Mouse (Mus musculus) stomach, embryonic 16.5 days (tissue): Measurements from ENCODE around the gene Nfia. TPM values are rescaled to one million over a fixed set of nuclear protein-coding genes. Genes with fewer than 3 reads are reported as not detected.

Source experiments
- ATAC-seq: fragments of 200-750 bp; cut with Nextera tagmentation; 2 replicates; pipeline ENCODE4 v1.8.0; 2017; ENCODE audit warnings: moderate number of reproducible peaks, moderate TSS enrichment; ENCODE audit not compliant: insufficient read depth, low FRiP score
- H3K27ac ChIP-seq: fragments of 300-500 bp; sonication (generic); 2 replicates; pipeline ENCODE4 v1.5.1; 2014; ENCODE audit warnings: low read length
- H3K27me3 ChIP-seq: fragments of 300-500 bp; sonication (generic); 2 replicates; pipeline ENCODE4 v1.6.1; 2014; ENCODE audit warnings: low read length, control low read depth, mixed read lengths; ENCODE audit not compliant: control insufficient read depth, insufficient read depth
- H3K36me3 ChIP-seq: fragments of 300-500 bp; sonication (generic); 2 replicates; pipeline ENCODE4 v1.6.1; 2014; ENCODE audit warnings: low read length; ENCODE audit not compliant: control insufficient read depth, insufficient read depth
- H3K4me1 ChIP-seq: fragments of 300-500 bp; sonication (generic); 2 replicates; pipeline ENCODE4 v1.6.1; 2014; ENCODE audit warnings: low read length, control low read depth, mixed read lengths; ENCODE audit not compliant: control insufficient read depth, insufficient read depth
- H3K4me2 ChIP-seq: fragments of 300-500 bp; sonication (generic); 2 replicates; pipeline ENCODE4 v1.6.1; 2014; ENCODE audit warnings: low read depth, low read length, mixed read lengths
- H3K4me3 ChIP-seq: fragments of 300-500 bp; sonication (generic); replicated peaks from 2 replicates; pipeline ENCODE4 v1.5.1; 2014; ENCODE audit warnings: mild to moderate bottlenecking, low read length
- H3K9ac ChIP-seq: fragments of 300-500 bp; sonication (generic); 2 replicates; pipeline ENCODE4 v1.6.1; 2014; ENCODE audit warnings: low read length
- H3K9me3 ChIP-seq: fragments of 300-500 bp; sonication (generic); replicated peaks from 2 replicates; pipeline ENCODE4 v1.6.1; 2016; ENCODE audit warnings: low read length, control low read depth; ENCODE audit not compliant: control insufficient read depth
- WGBS: fragments of 180-500 bp; shearing (Covaris S2); extraction: QIAGEN DNeasy Blood & Tissue Kit; methylation state at CpG from one replicate; pipeline ENCODE4 v1.1.7; 2014; 5-methylcytosine and 5-hydroxymethylcytosine counted together
- polyA plus RNA-seq: library from polyadenylated mRNA; unstranded; fragments of >200 nt; fragmentation: Nextera tagmentation; extraction: Ambion mirVana; gene quantifications from 2 replicates; pipeline ENCODE4 v1.2.1, GENCODE M21; 2015

Gene Nfia
- polyA plus RNA-seq, 1 experiment from 2014 or later = 45.1 TPM

GRCm38 (mm10) chr4:97910777-97911580 is 138.4 kb downstream of the Nfia start:
- WGBS = 87% methylated on average over 27 of the region's 27 CpGs
- Histone ChIP-seq H3K27me3 (no peaks in the 10 kb centered on the region), H3K4me1 (peaks cover 8% of the 10 kb centered on the region), H3K4me3 (no peak overlapping the region), H3K36me3 (no peaks in the 10 kb centered on the region), H3K9me3 (no peaks in the 10 kb centered on the region), H3K4me2 (no peak overlapping the region), H3K9ac (no peak overlapping the region), H3K27ac (no peak overlapping the region)
- no peak for ATAC-seq

- no peaks in the 10 kb centered on the region for H3K27me3 ChIP-seq
- no peak overlapping the region for H3K27ac ChIP-seq
- H3K4me2 ChIP-seq = no peak overlapping the region
- H3K4me3 ChIP-seq = no peak overlapping the region
- H3K36me3 ChIP-seq = no peaks in the 10 kb centered on the region
- H3K9ac ChIP-seq = no peak overlapping the region
- WGBS = 81% methylated on average over 7 of the region's 7 CpGs
- no peak for ATAC-seq
- no peaks in the 10 kb centered on the region for H3K9me3 ChIP-seq
- peaks cover 4% of the 10 kb centered on the region; the same call in 1 of the 2 replicates for H3K4me1 ChIP-seq
Measured at GRCm38 (mm10) chr4:97911755-97912154, 139.2 kb downstream of the Nfia start.

GRCm38 (mm10) chr4:97912155-97912554 is 139.6 kb downstream of the Nfia start:
- H3K9me3 ChIP-seq = no peaks in the 10 kb centered on the region
- H3K9ac ChIP-seq = no peak overlapping the region
- no peak for ATAC-seq
- H3K4me2 ChIP-seq = no peak overlapping the region
- no peak overlapping the region for H3K4me3 ChIP-seq
- WGBS = 67% methylated on average over 6 of the region's 6 CpGs
- H3K4me1 ChIP-seq = peaks cover 4% of the 10 kb centered on the region; the same call in 1 of the 2 replicates
- H3K36me3 ChIP-seq = no peaks in the 10 kb centered on the region
- no peaks in the 10 kb centered on the region for H3K27me3 ChIP-seq
- H3K27ac ChIP-seq = no peak overlapping the region

- Histone ChIP-seq H3K9me3 (no peaks in the 10 kb centered on the region), H3K27ac (no peak overlapping the region), H3K4me3 (no peak overlapping the region), H3K4me2 (no peak overlapping the region), H3K4me1 (peaks cover 4% of the 10 kb centered on the region; the same call in 1 of the 2 replicates), H3K9ac (no peak overlapping the region), H3K27me3 (no peaks in the 10 kb centered on the region), H3K36me3 (no peaks in the 10 kb centered on the region)
- ATAC-seq = no peak
- 96% methylated on average over 11 of the region's 11 CpGs for whole genome bisulfite sequencing
Measured at GRCm38 (mm10) chr4:97912560-97912959, 140.0 kb downstream of the Nfia start.

GRCm38 (mm10) chr4:97914348-97914747 is 141.8 kb downstream of the Nfia start:
- Histone ChIP-seq H3K9me3 (no peaks in the 10 kb centered on the region), H3K4me1 (no peaks in the 10 kb centered on the region), H3K27me3 (no peaks in the 10 kb centered on the region), H3K9ac (no peak overlapping the region), H3K36me3 (no peaks in the 10 kb centered on the region), H3K4me3 (no peak overlapping the region), H3K27ac (no peak overlapping the region), H3K4me2 (no peak overlapping the region)
- 85% methylated on average over 2 of the region's 2 CpGs for WGBS
- ATAC-seq = no peak

GRCm38 (mm10) chr4:97914761-97915160 is 142.2 kb downstream of the Nfia start:
- no peaks in the 10 kb centered on the region for H3K27me3 ChIP-seq
- no peak for ATAC-seq
- H3K9ac ChIP-seq = no peak overlapping the region
- H3K27ac ChIP-seq = no peak overlapping the region
- H3K4me1 ChIP-seq = no peaks in the 10 kb centered on the region
- H3K4me2 ChIP-seq = no peak overlapping the region
- H3K36me3 ChIP-seq = no peaks in the 10 kb centered on the region
- no peaks in the 10 kb centered on the region for H3K9me3 ChIP-seq
- 86% methylated on average over 5 of the region's 5 CpGs for WGBS
- H3K4me3 ChIP-seq = no peak overlapping the region

- no peak overlapping the region for H3K9ac ChIP-seq
- WGBS = 76% methylated on average over 6 of the region's 6 CpGs
- H3K36me3 ChIP-seq = no peaks in the 10 kb centered on the region
Measured at GRCm38 (mm10) chr4:97917568-97917967, 145.0 kb downstream of the Nfia start.

GRCm38 (mm10) chr4:97918675-97919074 is 146.1 kb downstream of the Nfia start:
- 61% methylated on average over 3 of the region's 3 CpGs for WGBS
- no peak for ATAC-seq
- no peak overlapping the region for H3K4me2 ChIP-seq
- no peak overlapping the region for H3K9ac ChIP-seq
- H3K27ac ChIP-seq = no peak overlapping the region
- peaks cover 6% of the 10 kb centered on the region; the same call in 1 of the 2 replicates for H3K4me1 ChIP-seq
- H3K36me3 ChIP-seq = no peaks in the 10 kb centered on the region
- no peak overlapping the region for H3K4me3 ChIP-seq
- no peaks in the 10 kb centered on the region for H3K27me3 ChIP-seq
- no peaks in the 10 kb centered on the region for H3K9me3 ChIP-seq

More at GRCm38 (mm10) chr4:97917568-97917967, 145.0 kb downstream of the Nfia start:
- no peaks in the 10 kb centered on the region for H3K9me3 ChIP-seq
- no peak overlapping the region for H3K27ac ChIP-seq
- H3K27me3 ChIP-seq = no peaks in the 10 kb centered on the region
- no peak for ATAC-seq
- no peak overlapping the region for H3K4me2 ChIP-seq
- H3K4me1 ChIP-seq = peaks cover 6% of the 10 kb centered on the region; the same call in 1 of the 2 replicates
- no peak overlapping the region for H3K4me3 ChIP-seq

- Histone ChIP-seq H3K9ac (no peak overlapping the region), H3K4me2 (peak overlapping the region; percentile 43), H3K9me3 (no peaks in the 10 kb centered on the region), H3K4me3 (no peak overlapping the region), H3K27ac (no peak overlapping the region), H3K27me3 (no peaks in the 10 kb centered on the region), H3K4me1 (peaks cover 10% of the 10 kb centered on the region; the same call in 1 of the 2 replicates), H3K36me3 (no peaks in the 10 kb centered on the region)
- no peak for ATAC-seq
- WGBS = 76% methylated on average over 2 of the region's 2 CpGs
Measured at GRCm38 (mm10) chr4:97919773-97920172, 147.2 kb downstream of the Nfia start.
